Mouse (Mus musculus) c-Kit-positive CD71-negative TER-119-negative erythroid progenitor cells, embryonic 14.5 days (primary cell): ENCODE data around the gene Tcf25.

Source experiments
- DNase-seq: peaks from one replicate; pipeline ENCODE4 v3.0.0-alpha.2; 2013; ENCODE audit warnings: low read depth

Tcf25 gene

GRCm38 (mm10) chr8:123373403-123374238, at the start of gene Tcf25:
Gene Tcf25 (plus strand): TSS chr8:123373753.
- peak; percentile 95 for DNase-seq

- DNase-seq: no peak
These were observed 45.0 kb upstream of the Tcf25 start for GRCm38 (mm10) chr8:123328552-123328951.

- no peak for DNase-seq
These were observed 44.2 kb upstream of the Tcf25 start for GRCm38 (mm10) chr8:123329350-123329749.

GRCm38 (mm10) chr8:123329961-123330360, 43.6 kb upstream of the Tcf25 start:
- no peak for DNase-seq

- no peak for DNase-seq
These were observed 42.9 kb upstream of the Tcf25 start for GRCm38 (mm10) chr8:123330701-123331100.

GRCm38 (mm10) chr8:123331301-123331700, 42.3 kb upstream of the Tcf25 start:
- no peak for DNase-seq

- DNase-seq: no peak
These were observed 41.7 kb upstream of the Tcf25 start for GRCm38 (mm10) chr8:123331810-123332209.

- peak; percentile 62 for DNase-seq
These were observed 41.1 kb upstream of the Tcf25 start, which contains the start of gene Spire2 for GRCm38 (mm10) chr8:123332262-123333090. Gene Spire2 (plus strand): TSS chr8:123332713.

GRCm38 (mm10) chr8:123333091-123333587, 40.4 kb upstream of the Tcf25 start:
- no peak for DNase-seq

GRCm38 (mm10) chr8:123333864-123334263, 39.7 kb upstream of the Tcf25 start:
- no peak for DNase-seq

GRCm38 (mm10) chr8:123334467-123334866, 39.1 kb upstream of the Tcf25 start:
- no peak for DNase-seq

- DNase-seq: no peak
These were observed 36.1 kb upstream of the Tcf25 start for GRCm38 (mm10) chr8:123337475-123337874.

- DNase-seq: no peak
These were observed 33.5 kb upstream of the Tcf25 start for GRCm38 (mm10) chr8:123340071-123340470.

- no peak for DNase-seq
These were observed 32.2 kb upstream of the Tcf25 start for GRCm38 (mm10) chr8:123341040-123342015.

- no peak for DNase-seq
These were observed 31.3 kb upstream of the Tcf25 start for GRCm38 (mm10) chr8:123342253-123342652.

- DNase-seq: no peak
These were observed 30.6 kb upstream of the Tcf25 start for GRCm38 (mm10) chr8:123342911-123343310.

GRCm38 (mm10) chr8:123343422-123343821, 30.1 kb upstream of the Tcf25 start:
- no peak for DNase-seq

- DNase-seq: no peak
These were observed 28.4 kb upstream of the Tcf25 start for GRCm38 (mm10) chr8:123345135-123345534.

GRCm38 (mm10) chr8:123345856-123346255, 27.7 kb upstream of the Tcf25 start:
- DNase-seq: no peak

- DNase-seq: no peak
These were observed 26.3 kb upstream of the Tcf25 start for GRCm38 (mm10) chr8:123347293-123347692.

GRCm38 (mm10) chr8:123348237-123348843, 25.2 kb upstream of the Tcf25 start:
- no peak for DNase-seq
